In genomic region chr15:8589503-8590116, GRCm38 (mm10) we compare ENCODE assay signal across 8 mouse cellular contexts.
A peak's percentile ranks its signal among the peaks of the same experiment; 100 is the strongest.
DNase-seq lines count a peak whose midpoint lies in the region; ATAC-seq and TF ChIP-seq lines count a peak whose summit lies in the region.

No protein-coding gene starts in this region.

- H3K4me1 ChIP-seq in embryonic facial prominence, embryonic 13.5 days, result peaks cover 9% of the 10 kb centered on the region
- H3K4me1 ChIP-seq in heart, embryonic 13.5 days, result no peaks in the 10 kb centered on the region
- no peaks in the 10 kb centered on the region for H3K4me1 ChIP-seq in lung, adult 2 months (ENCODE audit: control insufficient read depth, insufficient read depth, low read length)

- TF ChIP-seq POLR2A in lung, adult 2 months (IDR thresholded peaks at IDR 0.05; ENCODE audit: borderline replicate concordance, extremely low read depth, low read depth, low read length), result no peak

- no peak overlapping the region for H3K9ac ChIP-seq in embryonic facial prominence, embryonic 13.5 days
- H3K9ac ChIP-seq in heart, embryonic 13.5 days, result no peak overlapping the region

- H3K4me2 ChIP-seq in embryonic facial prominence, embryonic 13.5 days, result peak overlapping the region; percentile 11; the same call in 1 of the 2 replicates
- peak overlapping the region; percentile 47 for H3K4me2 ChIP-seq in heart, embryonic 13.5 days

- peak; percentile 82 for DNase-seq in ES-CJ7 (ENCODE audit: low read depth, low spot score)
- DNase-seq in adrenal gland, postnatal 36 days, result peak; percentile 58 to 65
- peak; percentile 87 for DNase-seq in layer of hippocampus, adult 11-12 months (ENCODE audit: low spot score)
- DNase-seq in lung, adult 2 months, result peak; percentile 62
- peak; percentile 43 for DNase-seq in ovary, postnatal 14 days (ENCODE audit: low spot score)
- peak; percentile 51 to 69 for DNase-seq in thymus, postnatal 10 days (ENCODE audit: low spot score in 2 of 2)

- peaks cover 10% of the 10 kb centered on the region; the same call in 1 of the 2 replicates for H3K27me3 ChIP-seq in embryonic facial prominence, embryonic 13.5 days
- no peaks in the 10 kb centered on the region for H3K27me3 ChIP-seq in heart, embryonic 13.5 days (replicated peaks)

- H3K36me3 ChIP-seq in embryonic facial prominence, embryonic 13.5 days, result no peaks in the 10 kb centered on the region
- H3K36me3 ChIP-seq in heart, embryonic 13.5 days, result no peaks in the 10 kb centered on the region

- ATAC-seq in embryonic facial prominence, embryonic 13.5 days (ENCODE audit: insufficient number of reproducible peaks, insufficient read depth, low FRiP score, low TSS enrichment, low read depth), result no peak
- no peak for ATAC-seq in heart, embryonic 13.5 days (ENCODE audit: extremely low read depth, insufficient number of reproducible peaks, low FRiP score, low TSS enrichment)

- no peaks in the 10 kb centered on the region for H3K9me3 ChIP-seq in embryonic facial prominence, embryonic 13.5 days
- H3K9me3 ChIP-seq in heart, embryonic 13.5 days, result no peaks in the 10 kb centered on the region

- 23% methylated on average over 11 of the region's 11 CpGs for whole genome bisulfite sequencing in embryonic facial prominence, embryonic 13.5 days
- 19% methylated on average over 11 of the region's 11 CpGs for WGBS in heart, embryonic 13.5 days
- 12% methylated on average over 11 of the region's 11 CpGs for WGBS in lung, adult 2 months

- peak; percentile 75 for TF ChIP-seq CTCF in lung, adult 2 months (IDR thresholded peaks at IDR 0.05; ENCODE audit: insufficient read depth, low read length)

- H3K4me3 ChIP-seq in embryonic facial prominence, embryonic 13.5 days, result peak overlapping the region; percentile 5; the same call in 1 of the 2 replicates
- peak overlapping the region; percentile 15; the same call in 1 of the 2 replicates for H3K4me3 ChIP-seq in heart, embryonic 13.5 days
- no peak overlapping the region for H3K4me3 ChIP-seq in lung, adult 2 months (replicated peaks; ENCODE audit: extremely low read depth, low read depth, low read length)

- no peak overlapping the region for H3K27ac ChIP-seq in embryonic facial prominence, embryonic 13.5 days
- no peak overlapping the region for H3K27ac ChIP-seq in heart, embryonic 13.5 days (replicated peaks)
